Mouse (Mus musculus) intestine, embryonic 14.5 days (tissue): ENCODE results near the gene Copg1. TPM values are rescaled to one million over a fixed set of nuclear protein-coding genes. Genes with fewer than 3 reads are reported as not detected.

Source experiments
- ATAC-seq: fragments of 200-750 bp; cut with Nextera tagmentation; replicated peaks from 2 replicates; pipeline ENCODE4 v1.8.0; 2017; ENCODE audit warnings: low read depth, moderate number of reproducible peaks, moderate TSS enrichment, moderate library complexity; ENCODE audit not compliant: low FRiP score, low TSS enrichment
- DNase-seq: peaks from one replicate; pipeline ENCODE4 v3.0.0-alpha.2; 2018; ENCODE audit warnings: low spot score
- H3K27ac ChIP-seq: fragments of 300-500 bp; sonication (generic); 2 replicates; pipeline ENCODE4 v1.5.1; 2014; ENCODE audit warnings: low read depth, mild to moderate bottlenecking, control low read depth
- H3K27me3 ChIP-seq: fragments of 300-500 bp; sonication (generic); replicated peaks from 2 replicates; pipeline ENCODE4 v1.6.1; 2014; ENCODE audit warnings: low read length, control low read depth; ENCODE audit not compliant: control insufficient read depth, insufficient read depth
- H3K36me3 ChIP-seq: fragments of 300-500 bp; sonication (generic); 2 replicates; pipeline ENCODE4 v1.6.1; 2014; ENCODE audit warnings: low read length, control low read depth; ENCODE audit not compliant: control insufficient read depth, insufficient read depth
- H3K4me1 ChIP-seq: fragments of 300-500 bp; sonication (generic); replicated peaks from 2 replicates; pipeline ENCODE4 v1.6.1; 2014; ENCODE audit warnings: low read length, control low read depth, mixed read lengths; ENCODE audit not compliant: control insufficient read depth, insufficient read depth
- H3K4me2 ChIP-seq: fragments of 300-500 bp; sonication (generic); 2 replicates; pipeline ENCODE4 v1.6.1; 2014; ENCODE audit warnings: low read length
- H3K4me3 ChIP-seq: fragments of 300-500 bp; sonication (generic); 2 replicates; pipeline ENCODE4 v1.5.1; 2014; ENCODE audit warnings: low read depth, low read length, control low read depth, mixed read lengths
- H3K9ac ChIP-seq: fragments of 300-500 bp; sonication (generic); 2 replicates; pipeline ENCODE4 v1.6.1; 2014; ENCODE audit warnings: mild to moderate bottlenecking, low read length
- H3K9me3 ChIP-seq: fragments of 300-500 bp; sonication (generic); 2 replicates; pipeline ENCODE4 v1.6.1; 2016; ENCODE audit warnings: low read length, control low read depth; ENCODE audit not compliant: control insufficient read depth
- WGBS: fragments of 180-500 bp; shearing (Covaris S2); extraction: QIAGEN DNeasy Blood & Tissue Kit; methylation state at CpG from one replicate; pipeline ENCODE4 v1.1.7; 2014; 5-methylcytosine and 5-hydroxymethylcytosine counted together
- polyA plus RNA-seq: library from polyadenylated mRNA; unstranded; fragments of >200 nt; fragmentation: Nextera tagmentation; extraction: Ambion mirVana; gene quantifications from 2 replicates; pipeline ENCODE4 v1.2.1, GENCODE M21; 2014

Copg1 gene
- polyA plus RNA-seq, 1 experiment from 2014 or later = 170 TPM

- no peaks in the 10 kb centered on the region for H3K27me3 ChIP-seq
- no peak overlapping the region for H3K4me3 ChIP-seq
- no peak for ATAC-seq
- H3K9me3 ChIP-seq = no peaks in the 10 kb centered on the region
- no peaks in the 10 kb centered on the region for H3K4me1 ChIP-seq
- no peaks in the 10 kb centered on the region for H3K36me3 ChIP-seq
- 79% methylated on average over 3 of the region's 3 CpGs for WGBS
- H3K4me2 ChIP-seq = no peak overlapping the region
- H3K27ac ChIP-seq = no peak overlapping the region
- H3K9ac ChIP-seq = no peak overlapping the region
- no peak for DNase-seq
These were observed 5.4 kb upstream of the Copg1 start for GRCm38 (mm10) chr6:87882221-87882620.

- H3K27me3 ChIP-seq = no peaks in the 10 kb centered on the region
- no peak overlapping the region for H3K9ac ChIP-seq
- DNase-seq (no peak), ATAC-seq (no peak)
- no peaks in the 10 kb centered on the region for H3K4me1 ChIP-seq
- H3K4me2 ChIP-seq = no peak overlapping the region
- no peaks in the 10 kb centered on the region for H3K9me3 ChIP-seq
- H3K36me3 ChIP-seq = no peaks in the 10 kb centered on the region
- no peak overlapping the region for H3K27ac ChIP-seq
- no peak overlapping the region for H3K4me3 ChIP-seq
- 58% methylated on average over 4 of the region's 4 CpGs for WGBS
These were observed 4.8 kb upstream of the Copg1 start for GRCm38 (mm10) chr6:87882816-87883215.

GRCm38 (mm10) chr6:87886721-87887120, 893 bp upstream of the Copg1 start:
- no peak overlapping the region for H3K4me3 ChIP-seq
- WGBS = 69% methylated on average over 1 of the region's 1 CpGs
- no peaks in the 10 kb centered on the region for H3K9me3 ChIP-seq
- H3K9ac ChIP-seq = no peak overlapping the region
- H3K4me2 ChIP-seq = no peak overlapping the region
- peaks cover 28% of the 10 kb centered on the region for H3K36me3 ChIP-seq
- no peak overlapping the region for H3K27ac ChIP-seq
- DNase-seq (no peak), ATAC-seq (no peak)
- peaks cover 8% of the 10 kb centered on the region for H3K4me1 ChIP-seq
- H3K27me3 ChIP-seq = no peaks in the 10 kb centered on the region

DNA sequence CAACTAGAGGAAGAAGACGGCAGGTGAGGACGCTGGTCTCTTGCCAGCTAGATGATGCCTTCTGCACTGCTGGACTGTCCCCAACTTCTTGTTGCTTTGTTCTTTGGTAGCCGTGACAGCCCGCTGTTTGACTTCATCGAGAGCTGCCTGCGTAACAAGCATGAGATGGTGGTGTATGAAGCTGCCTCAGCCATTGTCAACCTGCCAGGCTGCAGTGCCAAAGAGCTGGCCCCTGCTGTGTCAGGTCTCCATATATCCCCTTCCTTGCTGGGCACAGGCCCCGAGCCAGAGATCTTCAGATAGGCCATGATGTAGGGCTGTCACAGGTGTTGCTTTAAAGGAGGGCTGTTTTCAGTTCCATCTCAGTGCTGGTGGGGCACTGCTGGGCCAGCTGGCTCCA, 6.3 kb downstream of the Copg1 start:
- WGBS = 93% methylated on average over 7 of the region's 7 CpGs
- H3K9me3 ChIP-seq = no peaks in the 10 kb centered on the region
- DNase-seq = no peak
- no peak overlapping the region for H3K9ac ChIP-seq
- peaks cover 1% of the 10 kb centered on the region for H3K4me1 ChIP-seq
- ATAC-seq = no peak
- H3K27ac ChIP-seq = no peak overlapping the region
- no peak overlapping the region for H3K4me2 ChIP-seq
- peaks cover 98% of the 10 kb centered on the region for H3K36me3 ChIP-seq
- H3K4me3 ChIP-seq = no peak overlapping the region
- no peaks in the 10 kb centered on the region for H3K27me3 ChIP-seq

- Histone ChIP-seq H3K9me3 (no peaks in the 10 kb centered on the region), H3K4me1 (no peaks in the 10 kb centered on the region), H3K9ac (no peak overlapping the region), H3K36me3 (peaks cover 98% of the 10 kb centered on the region), H3K4me2 (no peak overlapping the region), H3K27ac (no peak overlapping the region), H3K4me3 (no peak overlapping the region), H3K27me3 (no peaks in the 10 kb centered on the region)
- 92% methylated on average over 10 of the region's 10 CpGs for WGBS
- ATAC-seq (no peak), DNase-seq (no peak)
These were observed 10.4 kb downstream of the Copg1 start for GRCm38 (mm10) chr6:87898028-87898427.

GRCm38 (mm10) chr6:87906632-87907031, 19.0 kb downstream of the Copg1 start:
- Histone ChIP-seq H3K9ac (no peak overlapping the region), H3K36me3 (peaks cover 98% of the 10 kb centered on the region), H3K9me3 (no peaks in the 10 kb centered on the region), H3K4me1 (no peaks in the 10 kb centered on the region), H3K4me3 (no peak overlapping the region), H3K27me3 (no peaks in the 10 kb centered on the region), H3K4me2 (no peak overlapping the region), H3K27ac (no peak overlapping the region)
- no peak for DNase-seq
- ATAC-seq = no peak
- WGBS = 70% methylated on average over 5 of the region's 5 CpGs

- Histone ChIP-seq H3K27me3 (no peaks in the 10 kb centered on the region), H3K4me3 (no peak overlapping the region), H3K9ac (no peak overlapping the region), H3K9me3 (no peaks in the 10 kb centered on the region), H3K4me2 (no peak overlapping the region), H3K4me1 (no peaks in the 10 kb centered on the region), H3K36me3 (peaks cover 89% of the 10 kb centered on the region), H3K27ac (no peak overlapping the region)
- DNase-seq (no peak), ATAC-seq (no peak)
- WGBS = 89% methylated on average over 6 of the region's 6 CpGs
These were observed 21.6 kb downstream of the Copg1 start for GRCm38 (mm10) chr6:87909181-87909580.

GRCm38 (mm10) chr6:87911559-87911958, 23.9 kb downstream of the Copg1 start:
- no peak for DNase-seq
- peaks cover 73% of the 10 kb centered on the region for H3K36me3 ChIP-seq
- no peaks in the 10 kb centered on the region for H3K9me3 ChIP-seq
- no peak for ATAC-seq
- peaks cover 10% of the 10 kb centered on the region for H3K4me1 ChIP-seq
- no peak overlapping the region for H3K9ac ChIP-seq
- no peak overlapping the region for H3K27ac ChIP-seq
- WGBS = 83% methylated on average over 6 of the region's 6 CpGs
- no peak overlapping the region for H3K4me2 ChIP-seq
- no peaks in the 10 kb centered on the region for H3K27me3 ChIP-seq
- no peak overlapping the region for H3K4me3 ChIP-seq

DNA sequence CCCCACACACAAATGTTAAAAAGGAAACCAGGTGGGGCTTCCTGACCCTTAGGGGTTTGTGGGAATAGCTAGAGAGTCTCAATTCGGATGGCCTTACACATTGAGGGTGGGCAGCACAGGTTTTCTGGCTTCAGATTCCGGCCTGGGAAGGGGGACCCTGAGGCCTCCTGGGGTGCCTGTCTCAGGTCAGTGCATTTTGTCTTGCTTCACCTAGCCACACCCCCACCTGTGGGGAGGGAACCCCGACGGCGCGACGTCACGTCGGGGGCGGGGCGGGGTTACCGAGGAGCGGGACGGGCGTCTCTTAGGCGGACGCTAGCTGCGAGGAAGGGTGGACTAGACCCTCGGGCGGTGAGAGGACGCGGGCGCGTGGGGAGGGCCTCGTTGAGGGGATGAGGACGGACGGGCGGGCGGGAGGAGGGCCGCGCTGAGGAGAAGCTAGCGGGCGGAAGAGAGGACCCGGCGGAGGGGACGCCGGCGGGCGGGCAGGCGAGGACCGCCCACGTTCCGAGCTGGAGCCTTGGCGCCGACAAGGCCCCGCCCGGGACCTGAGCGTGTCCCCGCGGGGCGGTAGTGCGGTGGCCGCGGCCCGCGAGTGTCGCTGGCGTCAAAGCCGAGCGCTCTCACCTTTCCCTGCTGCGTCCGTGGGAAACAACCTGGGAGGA, 26.2 kb downstream of the Copg1 start, which contains the start of gene Hmces:
Gene Hmces, plus strand, starts transcription at position 275 of the 665 bp plus-strand sequence.
- peaks cover 73% of the 10 kb centered on the region for H3K36me3 ChIP-seq
- H3K4me1 ChIP-seq = peaks cover 10% of the 10 kb centered on the region

More for the DNA sequence above, 26.2 kb downstream of the Copg1 start, which contains the start of gene Hmces:
- under 1% methylated on average over 62 of the region's 62 CpGs for WGBS
- ATAC-seq (peak; percentile 91), DNase-seq (peak; percentile 92)
- Histone ChIP-seq H3K9ac (peak within 1 kb of the TSS; percentile 68), H3K4me2 (peak within 1 kb of the TSS; percentile 70), H3K27me3 (no peaks in the 10 kb centered on the region), H3K9me3 (no peaks in the 10 kb centered on the region), H3K27ac (peak within 1 kb of the TSS; percentile 85), H3K4me3 (peak within 1 kb of the TSS; percentile 55)
